Mouse (Mus musculus) spleen, adult 2 months (tissue): ENCODE data around the gene Gstp1.

ENCODE experiments used
- CTCF ChIP-seq: fragments of 200-500 bp; IDR thresholded peaks from 2 replicates; pipeline ENCODE4 v1.5.1; 2011; ENCODE audit warnings: mild to moderate bottlenecking, inconsistent platforms; ENCODE audit not compliant: insufficient read depth, insufficient read length, insufficient replicate concordance; ENCODE audit errors: extremely low read depth
- POLR2A ChIP-seq: fragments of 200-500 bp; IDR thresholded peaks from 2 replicates; pipeline ENCODE4 v1.6.1; 2011; ENCODE audit warnings: low read depth, low read length, inconsistent platforms

DNA sequence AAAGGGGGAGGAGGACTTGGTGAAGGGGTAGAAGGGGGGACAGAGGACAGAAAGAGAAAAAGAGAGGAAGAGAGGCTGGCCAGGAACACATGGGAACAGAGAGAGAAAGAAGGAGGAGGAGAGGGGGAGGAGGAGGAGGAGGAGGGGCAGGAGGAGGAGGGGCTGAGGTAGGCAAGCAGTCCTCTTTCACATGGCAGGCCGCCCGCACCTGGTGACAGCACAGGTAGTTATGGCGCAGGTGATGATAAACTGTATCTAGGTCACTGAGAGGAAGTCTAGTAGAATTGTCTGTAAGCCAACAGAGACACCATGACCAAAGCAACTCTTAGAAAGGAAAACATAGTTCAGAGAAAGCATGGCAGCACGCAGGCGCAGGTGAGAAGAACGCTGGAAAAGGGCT, 33.6 kb upstream of the Gstp1 start:
- TF ChIP-seq POLR2A (no peak), CTCF (no peak)
